Mouse (Mus musculus) heart, adult 2 months (tissue): ENCODE results near the gene Irf2.

Experiments used
- CTCF ChIP-seq: fragments of 200-600 bp; IDR thresholded peaks from 2 replicates; pipeline ENCODE4 v1.8.1; 2022; ENCODE audit warnings: antibody characterized with exemption, mild to moderate bottlenecking, moderate library complexity
- EP300 ChIP-seq: fragments of 200-500 bp; IDR thresholded peaks from 2 replicates; pipeline ENCODE4 v1.6.1; 2011; ENCODE audit warnings: low read depth, low read length, control low read depth; ENCODE audit not compliant: insufficient read depth
- POLR2A ChIP-seq: fragments of 200-500 bp; IDR thresholded peaks from 2 replicates; pipeline ENCODE4 v1.6.1; 2011; ENCODE audit warnings: mild to moderate bottlenecking, low read depth, low read length, control low read depth; ENCODE audit not compliant: insufficient read depth

GRCm38 (mm10) chr8:46714400-46714799, 25.1 kb upstream of the Irf2 start:
- TF ChIP-seq CTCF (no peak), POLR2A (no peak), EP300 (no peak)
